Mouse (Mus musculus): ENCODE measurements around the gene Dhodh. TPM values are rescaled to one million over a fixed set of nuclear protein-coding genes. Genes with fewer than 3 reads are reported as not detected.

Dhodh gene
- total and polyA plus RNA-seq, 3 experiments, result 13.4 to 16.8 (median 13.8) TPM

DNA sequence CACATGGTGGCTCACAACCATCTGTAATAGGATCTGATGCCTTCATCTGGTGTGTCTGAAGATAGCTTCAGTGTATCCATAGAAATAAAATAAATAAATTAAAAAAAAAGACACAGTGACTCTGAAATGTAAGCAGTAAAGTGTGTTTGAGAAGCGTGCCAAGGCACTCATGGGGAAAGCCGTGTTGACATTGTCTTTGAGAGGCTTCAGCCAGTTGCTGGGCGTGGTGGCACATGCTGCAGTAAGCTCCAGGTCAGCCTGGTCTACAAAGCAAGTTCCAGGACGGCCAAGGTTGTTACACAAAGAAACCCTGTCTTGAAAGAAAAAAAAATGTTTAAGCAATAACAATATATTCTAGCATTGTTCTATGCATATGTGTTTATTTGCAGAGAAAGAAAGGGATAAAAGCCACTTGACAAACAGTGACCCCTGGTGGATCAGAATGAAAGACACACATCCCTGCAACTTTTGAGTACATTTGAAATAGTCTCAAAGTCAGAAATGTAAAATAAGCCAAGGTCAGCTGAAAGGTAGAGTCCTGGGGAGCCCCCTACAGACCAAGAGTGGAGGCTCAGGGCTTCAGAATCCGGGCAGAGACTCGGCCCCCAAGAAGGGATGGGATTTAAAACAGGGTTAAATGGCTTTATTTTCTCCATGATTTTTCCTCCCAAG lies 15.2 kb downstream of the Dhodh start:
- no peak for TF ChIP-seq EP300 (IDR thresholded peaks at IDR 0.05; ENCODE audit: insufficient read depth, low read depth, low read length)
- TF ChIP-seq CTCF (IDR thresholded peaks at IDR 0.05), result peak; percentile 63
- no peak for TF ChIP-seq POLR2A (IDR thresholded peaks at IDR 0.05; ENCODE audit: insufficient read depth, low read depth, low read length)
- DNase-seq, result no peak
- H3K36me3 ChIP-seq (ENCODE audit: control insufficient read depth, insufficient read depth, low read length), result no peaks in the 10 kb centered on the region
- no peak overlapping the region for H3K4me3 ChIP-seq
- H3K9ac ChIP-seq (ENCODE audit: low read depth, low read length), result no peak overlapping the region
- no peaks in the 10 kb centered on the region for H3K4me1 ChIP-seq (ENCODE audit: control insufficient read depth, insufficient read depth, low read length)
- H3K27me3 ChIP-seq (ENCODE audit: control insufficient read depth, insufficient read depth, low read length), result no peaks in the 10 kb centered on the region
- intact Hi-C loops (cut with DNase I), result no loop called here
- no peak overlapping the region for H3K27ac ChIP-seq
- WGBS, result 76% methylated on average over 6 of the region's 6 CpGs
- no peaks in the 10 kb centered on the region for H3K79me2 ChIP-seq (replicated peaks; ENCODE audit: control insufficient read depth, insufficient read depth, low read length)

DNA sequence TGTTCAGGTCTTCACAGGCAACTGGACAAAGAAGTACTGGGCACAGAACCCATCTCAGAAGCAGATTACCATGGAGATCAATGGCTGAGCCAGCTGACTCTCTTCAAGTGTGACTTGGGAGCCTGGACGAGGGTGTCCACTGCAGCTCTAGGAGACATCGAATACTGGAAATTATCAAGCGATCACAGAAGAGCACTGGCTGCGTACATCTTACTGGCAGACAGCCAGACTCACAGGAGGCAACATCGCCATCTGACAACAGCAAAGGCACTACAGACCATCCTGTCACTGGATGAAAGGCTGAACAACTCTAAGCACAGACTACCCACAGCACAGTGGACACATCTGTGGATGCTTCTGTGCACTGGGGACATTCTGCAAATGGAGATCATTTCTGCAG lies 16.3 kb downstream of the Dhodh start:
- intact Hi-C loops (cut with DNase I), result no loop called here
- no peak overlapping the region for H3K27ac ChIP-seq
- no peaks in the 10 kb centered on the region for H3K27me3 ChIP-seq (ENCODE audit: control insufficient read depth, insufficient read depth, low read length)
- DNase-seq, result no peak
- no peak for TF ChIP-seq EP300 (IDR thresholded peaks at IDR 0.05; ENCODE audit: insufficient read depth, low read depth, low read length)
- no peak for TF ChIP-seq CTCF (IDR thresholded peaks at IDR 0.05)
- TF ChIP-seq POLR2A (IDR thresholded peaks at IDR 0.05; ENCODE audit: insufficient read depth, low read depth, low read length), result no peak
- no peaks in the 10 kb centered on the region for H3K36me3 ChIP-seq (ENCODE audit: control insufficient read depth, insufficient read depth, low read length)
- no peaks in the 10 kb centered on the region for H3K79me2 ChIP-seq (replicated peaks; ENCODE audit: control insufficient read depth, insufficient read depth, low read length)
- H3K4me3 ChIP-seq, result no peak overlapping the region
- no peaks in the 10 kb centered on the region for H3K4me1 ChIP-seq (ENCODE audit: control insufficient read depth, insufficient read depth, low read length)
- 85% methylated on average over 5 of the region's 5 CpGs for WGBS
- H3K9ac ChIP-seq (ENCODE audit: low read depth, low read length), result no peak overlapping the region

DNA sequence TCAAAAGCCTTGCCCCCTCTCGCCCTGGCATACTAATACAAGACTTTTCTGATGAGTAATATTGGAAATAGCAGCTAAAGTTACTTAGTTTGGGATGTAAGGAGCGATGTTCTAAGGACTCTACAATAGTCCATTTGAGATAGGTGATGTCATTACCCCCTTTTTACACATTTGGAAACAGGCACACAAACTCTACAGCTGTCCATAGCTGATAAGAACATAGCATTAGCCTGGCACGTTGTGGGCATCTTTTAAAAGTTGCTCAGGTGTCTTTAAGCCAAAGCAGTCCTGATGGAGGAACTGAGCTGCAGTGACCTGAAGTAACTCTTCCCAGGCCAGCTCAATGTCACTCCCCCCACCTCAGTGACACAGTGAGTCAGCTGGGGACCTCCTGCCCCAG lies 17.1 kb downstream of the Dhodh start:
- Histone ChIP-seq H3K9ac (ENCODE audit: low read depth, low read length) (no peak overlapping the region), H3K27ac (no peak overlapping the region), H3K36me3 (ENCODE audit: control insufficient read depth, insufficient read depth, low read length) (no peaks in the 10 kb centered on the region), H3K4me1 (ENCODE audit: control insufficient read depth, insufficient read depth, low read length) (no peaks in the 10 kb centered on the region), H3K79me2 (replicated peaks; ENCODE audit: control insufficient read depth, insufficient read depth, low read length) (no peaks in the 10 kb centered on the region), H3K27me3 (ENCODE audit: control insufficient read depth, insufficient read depth, low read length) (no peaks in the 10 kb centered on the region), H3K4me3 (no peak overlapping the region)
- DNase-seq, result no peak
- TF ChIP-seq POLR2A (IDR thresholded peaks at IDR 0.05; ENCODE audit: insufficient read depth, low read depth, low read length) (no peak), EP300 (IDR thresholded peaks at IDR 0.05; ENCODE audit: insufficient read depth, low read depth, low read length) (no peak), CTCF (IDR thresholded peaks at IDR 0.05) (no peak)
- intact Hi-C loops (cut with DNase I), result no loop called here
- WGBS, result 83% methylated on average over 3 of the region's 3 CpGs

DNA sequence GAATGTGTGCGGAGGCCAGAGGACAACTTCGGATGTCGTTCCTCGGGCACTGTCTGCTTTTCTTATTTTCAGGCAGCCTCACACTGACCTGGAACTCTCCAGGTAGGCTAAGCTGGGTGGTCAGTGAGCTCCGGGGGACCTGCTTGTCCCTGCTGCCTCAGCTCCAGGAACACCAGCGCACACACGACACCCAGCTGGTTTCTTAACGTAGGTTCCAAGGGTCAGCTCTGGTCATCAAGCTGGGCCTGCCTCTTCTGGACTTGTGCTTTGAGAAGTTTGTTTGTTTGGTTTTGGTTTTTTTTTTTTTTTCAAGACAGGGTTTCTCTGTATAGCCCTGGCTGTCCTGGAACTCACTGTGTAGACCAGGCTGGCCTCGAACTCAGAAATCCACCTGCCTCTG lies 17.6 kb downstream of the Dhodh start:
- Histone ChIP-seq H3K9ac (ENCODE audit: low read depth, low read length) (no peak overlapping the region), H3K4me1 (ENCODE audit: control insufficient read depth, insufficient read depth, low read length) (no peaks in the 10 kb centered on the region), H3K36me3 (ENCODE audit: control insufficient read depth, insufficient read depth, low read length) (no peaks in the 10 kb centered on the region), H3K27ac (no peak overlapping the region), H3K27me3 (ENCODE audit: control insufficient read depth, insufficient read depth, low read length) (no peaks in the 10 kb centered on the region), H3K4me3 (no peak overlapping the region), H3K79me2 (replicated peaks; ENCODE audit: control insufficient read depth, insufficient read depth, low read length) (no peaks in the 10 kb centered on the region)
- WGBS, result 88% methylated on average over 9 of the region's 9 CpGs
- intact Hi-C loops (cut with DNase I), result no loop called here
- TF ChIP-seq EP300 (IDR thresholded peaks at IDR 0.05; ENCODE audit: insufficient read depth, low read depth, low read length) (no peak), POLR2A (IDR thresholded peaks at IDR 0.05; ENCODE audit: insufficient read depth, low read depth, low read length) (no peak), CTCF (IDR thresholded peaks at IDR 0.05) (no peak)
- DNase-seq, result no peak

DNA sequence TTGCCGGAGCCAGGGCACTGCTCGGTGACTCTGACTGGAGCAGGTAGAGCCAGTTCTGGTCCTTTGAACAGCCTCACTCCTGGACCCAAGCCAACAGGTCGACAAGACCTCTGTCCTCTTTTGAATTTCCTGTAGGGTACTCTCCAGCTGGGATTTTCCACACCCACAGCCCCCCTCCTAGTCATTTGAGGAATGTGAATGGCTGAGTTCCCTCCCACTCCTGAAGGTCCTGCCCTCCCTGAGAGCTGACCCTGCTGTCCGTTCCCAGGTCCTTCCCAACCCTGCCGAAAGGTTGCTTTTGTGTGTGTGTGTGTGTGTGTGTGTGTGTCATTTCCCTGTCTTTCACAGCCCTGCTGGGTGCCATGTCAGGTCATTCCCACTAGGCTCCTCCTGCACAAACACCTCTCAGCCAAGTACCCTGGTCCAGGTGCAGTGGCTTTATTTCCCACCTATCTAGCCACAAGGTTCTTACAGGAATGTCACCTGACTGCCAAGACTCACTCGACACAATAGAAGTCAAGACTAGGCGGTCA lies 21.4 kb downstream of the Dhodh start:
- Histone ChIP-seq H3K4me3 (no peak overlapping the region), H3K9ac (ENCODE audit: low read depth, low read length) (no peak overlapping the region), H3K27me3 (ENCODE audit: control insufficient read depth, insufficient read depth, low read length) (no peaks in the 10 kb centered on the region), H3K36me3 (ENCODE audit: control insufficient read depth, insufficient read depth, low read length) (no peaks in the 10 kb centered on the region), H3K4me1 (ENCODE audit: control insufficient read depth, insufficient read depth, low read length) (no peaks in the 10 kb centered on the region), H3K79me2 (replicated peaks; ENCODE audit: control insufficient read depth, insufficient read depth, low read length) (no peaks in the 10 kb centered on the region), H3K27ac (no peak overlapping the region)
- DNase-seq, result no peak
- TF ChIP-seq CTCF (IDR thresholded peaks at IDR 0.05) (no peak), EP300 (IDR thresholded peaks at IDR 0.05; ENCODE audit: insufficient read depth, low read depth, low read length) (no peak), POLR2A (IDR thresholded peaks at IDR 0.05; ENCODE audit: insufficient read depth, low read depth, low read length) (no peak)
- intact Hi-C loops (cut with DNase I), result no loop called here
- 43% methylated on average over 7 of the region's 7 CpGs for WGBS

DNA sequence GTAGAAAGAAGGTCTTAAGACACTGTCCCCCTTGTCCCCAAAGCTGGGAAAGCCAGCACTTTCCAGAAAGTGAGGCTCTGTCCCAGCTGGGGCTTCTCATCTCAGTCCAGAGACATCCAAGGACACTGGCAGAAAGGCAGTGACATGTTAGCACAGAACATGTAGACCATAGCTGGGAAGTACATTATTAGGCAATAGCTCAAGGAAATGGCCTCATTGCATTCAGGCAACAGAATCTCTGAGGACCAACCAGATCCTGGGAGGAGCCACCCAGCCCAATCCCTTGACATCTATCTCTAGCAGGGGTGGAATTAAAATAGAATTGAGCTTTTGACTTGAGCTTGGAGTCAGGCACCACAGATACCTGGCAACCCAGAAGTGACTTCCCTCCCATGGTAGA lies 22.8 kb downstream of the Dhodh start:
- Histone ChIP-seq H3K79me2 (replicated peaks; ENCODE audit: control insufficient read depth, insufficient read depth, low read length) (no peaks in the 10 kb centered on the region), H3K9ac (ENCODE audit: low read depth, low read length) (no peak overlapping the region), H3K36me3 (ENCODE audit: control insufficient read depth, insufficient read depth, low read length) (no peaks in the 10 kb centered on the region), H3K27me3 (ENCODE audit: control insufficient read depth, insufficient read depth, low read length) (no peaks in the 10 kb centered on the region), H3K4me3 (no peak overlapping the region), H3K4me1 (ENCODE audit: control insufficient read depth, insufficient read depth, low read length) (no peaks in the 10 kb centered on the region), H3K27ac (no peak overlapping the region)
- no peak for DNase-seq
- intact Hi-C loops (cut with DNase I), result no loop called here
- TF ChIP-seq POLR2A (IDR thresholded peaks at IDR 0.05; ENCODE audit: insufficient read depth, low read depth, low read length) (no peak), CTCF (IDR thresholded peaks at IDR 0.05) (no peak), EP300 (IDR thresholded peaks at IDR 0.05; ENCODE audit: insufficient read depth, low read depth, low read length) (no peak)
